ENCODE assay signal across 8 mouse cellular contexts in genomic region chr1:152902665-152903516, GRCm38 (mm10). TPM values are rescaled to one million over a fixed set of nuclear protein-coding genes. Genes with fewer than 3 reads are reported as not detected.
DNase-seq lines count a peak whose midpoint lies in the region; ATAC-seq lines count a peak whose summit lies in the region.

No protein-coding gene starts in this region.

- intact Hi-C loops in gastrocnemius, postnatal 14 days (cut with DNase I; ENCODE audit: low total_unique reads): loop anchor here (10.0 kb wide), 1 partner anchor 108 kb away; no protein-coding TSS in a partner anchor
- intact Hi-C loops in left cerebral cortex, postnatal 10 days (cut with DNase I): loop anchor here (5.0 kb wide), 1 partner anchor 189 kb away; no protein-coding TSS in a partner anchor

- peak; percentile 98 for DNase-seq in adipocyte (ENCODE audit: low spot score)
- peak; percentile 95 for DNase-seq in embryo, embryonic 10 days (ENCODE audit: low spot score)
- peak; percentile 97 for DNase-seq in gastrocnemius, postnatal 14 days
- peak; percentile 97 to 98 for DNase-seq in left cerebral cortex, postnatal 10 days (ENCODE audit: extremely low spot score in 1 of 2, low spot score in 2 of 2)
- DNase-seq in right cerebral cortex, postnatal 25 days: peak; percentile 94
- peak; percentile 94 to 96 for DNase-seq in urinary bladder, postnatal 4 days (ENCODE audit: low spot score in 2 of 2)

- peak; percentile 66 for ATAC-seq in inflammation-experienced regulatory T-cells, adult 6 months
- ATAC-seq in megakaryocyte-erythroid progenitor cell, adult 5-6 weeks (replicated peaks; ENCODE audit: low FRiP score, low TSS enrichment, poor library complexity, severe bottlenecking): peak; percentile 66

RNA-seq across cellular contexts. Expression of gene Smg7, which starts 0.4 kb away (rescaled TPM):
- 10 to 100 TPM; 33.9 to 34.4 TPM for total RNA-seq in gastrocnemius, postnatal 14 days (2021)
- 10 to 100 TPM; 34.6 to 43.5 (median 38.8) TPM for polyA plus RNA-seq in inflammation-experienced regulatory T-cells, adult 6 months (2017; shearing (Covaris generic))
- total RNA-seq in left cerebral cortex, postnatal 10 days (2021): 10 to 100 TPM; 77.0 to 81.3 TPM
- 84.8 and 123 TPM in 2 replicates for total RNA-seq in megakaryocyte-erythroid progenitor cell, adult 5-6 weeks (2014; fragmentation: Nextera tagmentation)
- total RNA-seq in megakaryocyte-erythroid progenitor cell, adult 5-6 weeks (2017): 40.4 and 45.5 TPM in 2 replicates

RNA-seq across cellular contexts. Expression of gene Nmnat2, which starts 51.9 kb away (rescaled TPM):
- total RNA-seq in gastrocnemius, postnatal 14 days (2021): 1 to 10 TPM in 1 of 2 experiments, under 1 TPM in 1; 0.51 to 1.1 TPM
- polyA plus RNA-seq in inflammation-experienced regulatory T-cells, adult 6 months (2017; shearing (Covaris generic)): 1 to 10 TPM in 2 of 3 experiments, under 1 TPM in 1; 0.34 to 4.1 (median 1.1) TPM
- 100 to 1,000 TPM; 136 to 140 TPM for total RNA-seq in left cerebral cortex, postnatal 10 days (2021)
- 0.24 and 1.1 TPM in 2 replicates for total RNA-seq in megakaryocyte-erythroid progenitor cell, adult 5-6 weeks (2014; fragmentation: Nextera tagmentation)
- 0.65 and 1.5 TPM in 2 replicates for total RNA-seq in megakaryocyte-erythroid progenitor cell, adult 5-6 weeks (2017)

Comparison
In these comparisons a context has a peak if more than half of its experiments do, and no peak if none do; other contexts are left out.
1. Peak in every context shown above with its lines: DNase-seq and ATAC-seq.
2. RNA of gene Nmnat2, which starts 51.9 kb away (total RNA-seq): 136 to 140 TPM in left cerebral cortex, postnatal 10 days; 0.24 to 1.5 TPM in megakaryocyte-erythroid progenitor cell, adult 5-6 weeks and 0.51 to 1.1 TPM in gastrocnemius, postnatal 14 days; every median in the first group is over 10 times any median in the second.